Mouse (Mus musculus): ENCODE results near the gene Gm10964.

GRCm38 (mm10) chr3:103716774-103717760 is 22.1 kb upstream of the Gm10964 start:
- TF ChIP-seq CTCF (IDR thresholded peaks at IDR 0.05; ENCODE audit: borderline replicate concordance, insufficient read depth, low read length) (no peak), POLR2A (IDR thresholded peaks at IDR 0.05; ENCODE audit: low read depth, low read length) (no peak)
